In genomic region chr13:34153254-34154011, GRCm38 (mm10) we compare ENCODE assay signal across 8 mouse cellular contexts. TPM values are rescaled to one million over a fixed set of nuclear protein-coding genes. Genes with fewer than 3 reads are reported as not detected.
DNase-seq lines count a peak whose midpoint lies in the region; ATAC-seq and TF ChIP-seq lines count a peak whose summit lies in the region.

No protein-coding gene starts in this region.

- H3K4me3 ChIP-seq in ES-E14 (ENCODE audit: insufficient read depth in 1 of 2, low read depth in 1 of 2, low read length in 2 of 2, poor library complexity in 1 of 2, severe bottlenecking in 1 of 2) = no peak overlapping the region
- no peak overlapping the region for H3K4me3 ChIP-seq in forebrain, embryonic 12.5 days (replicated peaks)
- H3K4me3 ChIP-seq in intestine, postnatal 0 days (ENCODE audit: low read depth, low read length) = no peak overlapping the region

- H3K9ac ChIP-seq in ES-E14 (ENCODE audit: insufficient read depth, low read depth, low read length, poor library complexity, severe bottlenecking) = no peak overlapping the region; the same call in 1 of the 2 replicates
- H3K9ac ChIP-seq in forebrain, embryonic 12.5 days = no peak overlapping the region
- no peak overlapping the region for H3K9ac ChIP-seq in intestine, postnatal 0 days (ENCODE audit: low read depth, low read length)

- no peaks in the 10 kb centered on the region for H3K36me3 ChIP-seq in ES-E14 (ENCODE audit: control insufficient read depth, insufficient read depth, low read length, poor library complexity, severe bottlenecking)
- no peaks in the 10 kb centered on the region for H3K36me3 ChIP-seq in forebrain, embryonic 12.5 days (replicated peaks)
- no peaks in the 10 kb centered on the region for H3K36me3 ChIP-seq in intestine, postnatal 0 days (ENCODE audit: control insufficient read depth, insufficient read depth)

- DNase-seq in frontal cortex, postnatal 14 days (ENCODE audit: low spot score in 2 of 2) = peak; percentile 9 to 18
- DNase-seq in frontal cortex, adult 2 months (ENCODE audit: extremely low spot score in 1 of 2, low spot score in 1 of 2) = no peak
- DNase-seq in ES-E14 (ENCODE audit: low read depth, low spot score) = no peak
- no peak for DNase-seq in ovary, postnatal 14 days (ENCODE audit: low spot score)
- no peak for DNase-seq in right cerebral cortex, postnatal 4 days
- no peak for DNase-seq in right cerebral cortex, postnatal 36 days (ENCODE audit: low spot score in 2 of 2)

- in situ Hi-C loops in ES-E14 (cut with MboI; ENCODE audit: low sequenced_read_pairs in 2 of 2, unreplicated experiment in 2 of 2) = no loop called here

- ATAC-seq in forebrain, embryonic 12.5 days (ENCODE audit: low FRiP score) = no peak
- ATAC-seq in intestine, postnatal 0 days = peak; percentile 11; the same call in 1 of the 2 replicates

- H3K9me3 ChIP-seq in ES-E14 (ENCODE audit: control insufficient read depth, insufficient read depth, low read depth, low read length) = no peaks in the 10 kb centered on the region
- H3K9me3 ChIP-seq in forebrain, embryonic 12.5 days = no peaks in the 10 kb centered on the region
- no peaks in the 10 kb centered on the region for H3K9me3 ChIP-seq in intestine, postnatal 0 days (ENCODE audit: control insufficient read depth)

- H3K4me2 ChIP-seq in forebrain, embryonic 12.5 days = no peak overlapping the region
- H3K4me2 ChIP-seq in intestine, postnatal 0 days (replicated peaks; ENCODE audit: low read depth) = no peak overlapping the region

- WGBS in forebrain, embryonic 12.5 days = 88% methylated on average over 4 of the region's 5 CpGs
- 68% methylated on average over 4 of the region's 5 CpGs for WGBS in intestine, postnatal 0 days

- no peak for TF ChIP-seq CTCF in intestine, postnatal 0 days (IDR thresholded peaks at IDR 0.05; ENCODE audit: low read depth)

- H3K4me1 ChIP-seq in ES-E14 (ENCODE audit: control insufficient read depth in 2 of 2, insufficient read depth in 2 of 2, low read length in 2 of 2, poor library complexity in 1 of 2) = peaks cover 27 to 28% of the 10 kb centered on the region in 2 experiments
- peaks cover 45% of the 10 kb centered on the region for H3K4me1 ChIP-seq in forebrain, embryonic 12.5 days
- H3K4me1 ChIP-seq in intestine, postnatal 0 days (replicated peaks; ENCODE audit: control insufficient read depth, insufficient read depth, low read length) = peaks cover 8% of the 10 kb centered on the region; the same call in 1 of the 2 replicates

- H3K27me3 ChIP-seq in forebrain, embryonic 12.5 days = no peaks in the 10 kb centered on the region
- H3K27me3 ChIP-seq in intestine, postnatal 0 days (replicated peaks; ENCODE audit: control insufficient read depth, insufficient read depth, low read length) = no peaks in the 10 kb centered on the region

- H3K27ac ChIP-seq in ES-E14 (ENCODE audit: insufficient read depth, low read depth, low read length, poor library complexity, severe bottlenecking) = peak overlapping the region; percentile 63
- H3K27ac ChIP-seq in forebrain, embryonic 12.5 days = peak overlapping the region; percentile 76; the same call in 1 of the 2 replicates
- no peak overlapping the region for H3K27ac ChIP-seq in intestine, postnatal 0 days (ENCODE audit: low read depth, low read length)

TF ChIP-seq in ES-E14, 5 proteins besides CTCF, POLR2A, EP300 and RAD21:
- no peak for TF ChIP-seq HCFC1 (IDR thresholded peaks at IDR 0.05; ENCODE audit: borderline replicate concordance, insufficient read depth, low read length)
- TF ChIP-seq MAFK (IDR thresholded peaks at IDR 0.05; ENCODE audit: insufficient read depth, low read depth, low read length) = no peak
- TF ChIP-seq ZNF384 (IDR thresholded peaks at IDR 0.05; ENCODE audit: low read depth, low read length) = peak; percentile 89

RNA-seq across cellular contexts. Expression of gene Psmg4, which starts 9.3 kb away (rescaled TPM):
- 47.9 and 61.2 TPM in 2 replicates for polyA plus RNA-seq in frontal cortex, adult 2 months (2012; rRNA removed)
- 80.1 and 99.8 TPM in 2 replicates for total RNA-seq in ES-E14 (2012; rRNA removed)
- polyA plus RNA-seq in forebrain, embryonic 12.5 days (2016; fragmentation: Nextera tagmentation; extraction: Ambion mirVana) = 134 and 141 TPM in 2 replicates
- polyA plus RNA-seq in intestine, postnatal 0 days (2015; fragmentation: Nextera tagmentation; extraction: Ambion mirVana) = 62.8 and 69.8 TPM in 2 replicates

RNA-seq across cellular contexts. Expression of gene Tubb2b, which starts 23.2 kb away (rescaled TPM):
- 387 and 426 TPM in 2 replicates for polyA plus RNA-seq in frontal cortex, adult 2 months (2012; rRNA removed)
- total RNA-seq in ES-E14 (2012; rRNA removed) = 122 and 139 TPM in 2 replicates
- 311 and 346 TPM in 2 replicates for polyA plus RNA-seq in forebrain, embryonic 12.5 days (2016; fragmentation: Nextera tagmentation; extraction: Ambion mirVana)
- polyA plus RNA-seq in intestine, postnatal 0 days (2015; fragmentation: Nextera tagmentation; extraction: Ambion mirVana) = 14.1 and 15.4 TPM in 2 replicates

Comparison
In these comparisons a context has a peak if more than half of its experiments do, and no peak if none do; other contexts are left out.
1. DNase-seq: peak in frontal cortex, postnatal 14 days (2 of 2); none in frontal cortex, adult 2 months (0 of 2), ES-E14 (single experiment), ovary, postnatal 14 days (single experiment), right cerebral cortex, postnatal 4 days (single experiment) and right cerebral cortex, postnatal 36 days (0 of 2).
2. RNA of gene Tubb2b, which starts 23.2 kb away (polyA plus RNA-seq): 387 to 426 TPM in frontal cortex, adult 2 months and 311 to 346 TPM in forebrain, embryonic 12.5 days; 14.1 to 15.4 TPM in intestine, postnatal 0 days; every median in the first group is over 10 times any median in the second.